Mouse (Mus musculus) kidney, adult 18-20 months (tissue): ENCODE measurements around the gene Gtf3c2.
"Not testable (repeated sequence)": the region's sequence is repeated elsewhere in the genome, so short reads cannot be mapped to it uniquely, and the experiment has no call there.

ENCODE experiments used
- DNase-seq: peaks from one replicate; pipeline ENCODE4 v3.0.0; 2021

The Gtf3c2 gene

GRCm38 (mm10) chr5:31179766-31180630 lies at the start of gene Gtf3c2, which contains the start of gene Gm29609:
Gene Gtf3c2, minus strand, starts transcription at chr5:31180144.
Gene Gm29609, minus strand, starts transcription at chr5:31179911.
- DNase-seq: peak; percentile 96

- DNase-seq: no peak
These were observed 46.7 kb upstream of the Gtf3c2 start for GRCm38 (mm10) chr5:31226641-31227040.

GRCm38 (mm10) chr5:31222696-31223095 lies 42.8 kb upstream of the Gtf3c2 start:
- DNase-seq: no peak

GRCm38 (mm10) chr5:31221304-31221945 lies 41.5 kb upstream of the Gtf3c2 start:
- peak; percentile 13 for DNase-seq

GRCm38 (mm10) chr5:31220448-31221303 lies 40.7 kb upstream of the Gtf3c2 start, which contains the start of gene Ppm1g:
Gene Ppm1g, minus strand, starts transcription at chr5:31220687.
- DNase-seq: peak; percentile 98

DNA sequence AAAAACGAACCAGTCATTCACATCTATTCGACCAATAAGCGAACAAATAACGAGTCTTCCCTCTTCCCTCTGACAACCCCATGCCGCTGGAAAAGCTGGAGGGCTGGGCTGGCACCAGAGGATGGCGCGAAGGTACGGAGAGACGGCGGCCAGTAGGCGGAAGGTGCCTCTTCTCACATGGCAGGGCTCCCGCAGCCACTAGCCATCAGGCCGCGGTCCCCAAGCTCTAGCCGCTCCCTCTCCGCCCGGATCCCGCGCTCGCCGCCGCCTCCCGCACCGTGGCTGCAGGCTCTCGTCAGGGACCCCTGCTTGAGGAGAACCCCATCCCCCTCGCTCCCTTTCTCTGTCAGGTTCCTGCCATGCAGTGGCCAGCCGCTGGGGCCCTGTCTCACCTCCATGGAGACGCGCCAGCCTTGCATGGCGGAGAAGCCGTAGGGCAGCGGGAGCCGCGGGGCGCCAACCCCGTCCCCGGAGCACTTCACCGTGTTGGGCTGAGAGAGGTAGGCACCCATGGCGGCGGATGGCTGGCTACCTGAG lies 40.0 kb upstream of the Gtf3c2 start:
- no peak for DNase-seq

GRCm38 (mm10) chr5:31219474-31219873 lies 39.5 kb upstream of the Gtf3c2 start:
- no peak for DNase-seq

- DNase-seq: no peak
These were observed 39.1 kb upstream of the Gtf3c2 start for GRCm38 (mm10) chr5:31219070-31219469.

DNA sequence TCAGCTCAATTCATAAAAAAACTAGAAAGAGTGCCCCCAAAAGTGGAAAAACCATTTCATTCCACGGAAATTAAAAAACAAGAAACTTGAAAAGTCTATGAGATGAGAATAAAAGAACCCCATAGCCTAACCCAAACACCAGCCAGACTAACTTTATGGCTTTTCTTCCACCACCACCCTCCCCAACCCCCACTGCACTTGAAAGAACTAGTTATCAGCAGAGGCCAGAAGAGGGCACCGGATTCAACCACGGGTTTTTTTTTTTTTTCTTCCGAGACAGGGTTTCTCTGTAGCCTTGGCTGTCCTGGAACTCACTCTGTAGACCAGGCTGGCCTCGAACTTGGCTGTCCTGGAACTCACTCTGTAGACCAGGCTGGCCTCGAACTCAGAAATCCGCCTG lies 38.4 kb upstream of the Gtf3c2 start:
- no peak for DNase-seq

DNA sequence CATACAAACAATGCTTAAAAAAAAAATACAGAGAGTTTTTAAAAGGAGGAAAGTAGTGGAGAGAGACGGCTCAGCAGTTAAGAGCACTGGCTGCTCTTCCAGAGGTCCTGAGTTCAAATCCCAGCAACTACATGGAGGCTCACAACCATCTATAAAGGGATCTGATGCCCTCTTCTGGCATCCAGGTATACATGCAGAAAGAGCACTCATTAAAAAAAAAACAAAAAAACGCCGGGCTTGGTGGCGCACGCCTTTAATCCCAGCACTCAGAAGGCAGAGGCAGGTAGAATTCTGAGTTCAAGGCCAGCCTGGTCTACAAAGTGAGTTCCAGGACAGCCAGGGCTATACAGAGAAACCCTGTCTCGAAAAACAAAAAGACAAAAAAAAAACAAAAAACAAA lies 36.6 kb upstream of the Gtf3c2 start:
- DNase-seq: not testable (repeated sequence)

- no peak for DNase-seq
These were observed 24.5 kb upstream of the Gtf3c2 start for GRCm38 (mm10) chr5:31204421-31204820.

DNA sequence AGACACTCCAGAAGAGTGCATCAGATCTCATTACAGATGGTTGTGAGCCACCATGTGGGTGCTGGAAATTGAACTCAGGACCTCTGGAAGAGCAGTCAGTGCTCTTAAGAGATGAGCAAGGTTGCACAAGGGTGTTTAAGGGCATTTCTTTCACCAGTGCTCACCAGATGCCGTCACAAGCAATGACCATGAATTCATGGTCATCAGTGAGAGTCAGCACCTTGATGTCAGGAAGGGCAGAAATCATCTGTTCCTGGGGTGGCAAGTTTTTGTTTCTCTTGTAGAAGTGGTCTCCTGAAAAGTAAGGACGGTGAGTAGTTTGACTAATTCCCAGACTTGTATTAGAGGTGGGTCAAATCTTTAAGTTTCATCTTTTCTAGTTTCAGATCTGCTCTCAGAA lies 23.9 kb upstream of the Gtf3c2 start:
- DNase-seq: no peak

DNA sequence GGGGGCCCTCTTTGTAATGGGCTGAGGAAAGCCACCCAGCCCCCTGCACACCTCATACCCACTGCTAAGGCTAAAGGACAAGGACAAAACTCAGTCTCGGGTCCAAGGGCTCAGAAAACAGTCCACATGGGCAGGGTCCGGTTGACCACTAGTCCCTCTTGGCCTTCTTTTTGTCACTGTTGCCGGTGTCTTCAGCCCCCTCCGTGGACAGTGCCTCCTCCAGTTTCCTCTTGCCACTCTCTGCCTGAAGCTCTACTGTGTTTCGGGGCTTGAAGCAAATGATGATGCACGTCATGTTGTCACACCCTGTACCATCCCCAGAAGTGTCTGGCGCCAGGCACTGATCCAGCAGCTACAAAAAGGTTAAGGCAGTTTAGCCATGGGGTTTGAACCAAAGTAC lies 23.0 kb upstream of the Gtf3c2 start:
- DNase-seq: no peak

- DNase-seq: peak; percentile 94
These were observed 22.0 kb upstream of the Gtf3c2 start, which contains the start of gene Zfp513 for GRCm38 (mm10) chr5:31201742-31202590. Gene Zfp513, minus strand, starts transcription at chr5:31202303.

- DNase-seq: no peak
These were observed 21.2 kb upstream of the Gtf3c2 start for GRCm38 (mm10) chr5:31201042-31201741.

DNA sequence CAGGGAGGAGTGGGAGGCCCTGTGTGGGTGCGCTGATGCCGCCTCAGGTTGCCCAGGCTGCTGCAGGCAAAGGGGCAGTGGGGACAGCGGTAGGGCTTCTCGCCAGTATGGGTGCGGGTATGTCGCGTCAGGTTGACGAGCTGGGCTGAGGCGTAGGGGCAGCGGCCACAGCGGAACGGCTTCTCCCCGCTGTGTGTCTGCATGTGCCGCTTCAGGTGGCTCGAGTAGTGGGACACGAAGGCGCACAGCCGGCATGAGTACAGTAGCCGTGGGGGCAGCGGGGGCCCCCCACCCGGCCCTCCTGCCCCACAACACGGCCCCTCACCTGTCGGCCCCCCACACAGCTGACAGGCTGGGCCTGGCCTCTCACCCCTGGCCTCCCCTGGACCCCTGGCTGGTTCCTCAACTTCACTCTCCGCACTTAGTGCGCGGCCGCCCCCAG lies 20.4 kb upstream of the Gtf3c2 start:
- DNase-seq: no peak

DNA sequence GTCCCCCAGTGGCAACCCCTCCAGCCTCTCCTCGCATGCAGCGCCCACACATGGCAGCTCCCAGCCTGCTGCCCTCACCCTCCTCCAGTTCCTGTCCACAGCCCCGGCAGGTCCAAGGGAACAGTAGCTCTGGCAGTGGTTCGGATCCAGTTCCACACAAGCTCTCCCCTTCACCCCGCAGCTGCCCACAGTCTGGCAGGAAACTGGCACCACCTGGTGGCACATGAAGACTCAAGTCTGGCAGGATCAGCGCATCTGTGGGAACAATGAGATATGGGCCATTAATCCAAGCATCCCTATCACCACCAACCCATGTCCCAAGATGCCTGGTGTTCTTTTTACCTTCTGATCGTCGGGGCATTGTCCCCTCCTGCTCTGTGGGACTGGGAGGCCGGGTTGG lies 19.9 kb upstream of the Gtf3c2 start:
- no peak for DNase-seq

GRCm38 (mm10) chr5:31199321-31199892 lies 19.5 kb upstream of the Gtf3c2 start:
- DNase-seq: no peak

DNA sequence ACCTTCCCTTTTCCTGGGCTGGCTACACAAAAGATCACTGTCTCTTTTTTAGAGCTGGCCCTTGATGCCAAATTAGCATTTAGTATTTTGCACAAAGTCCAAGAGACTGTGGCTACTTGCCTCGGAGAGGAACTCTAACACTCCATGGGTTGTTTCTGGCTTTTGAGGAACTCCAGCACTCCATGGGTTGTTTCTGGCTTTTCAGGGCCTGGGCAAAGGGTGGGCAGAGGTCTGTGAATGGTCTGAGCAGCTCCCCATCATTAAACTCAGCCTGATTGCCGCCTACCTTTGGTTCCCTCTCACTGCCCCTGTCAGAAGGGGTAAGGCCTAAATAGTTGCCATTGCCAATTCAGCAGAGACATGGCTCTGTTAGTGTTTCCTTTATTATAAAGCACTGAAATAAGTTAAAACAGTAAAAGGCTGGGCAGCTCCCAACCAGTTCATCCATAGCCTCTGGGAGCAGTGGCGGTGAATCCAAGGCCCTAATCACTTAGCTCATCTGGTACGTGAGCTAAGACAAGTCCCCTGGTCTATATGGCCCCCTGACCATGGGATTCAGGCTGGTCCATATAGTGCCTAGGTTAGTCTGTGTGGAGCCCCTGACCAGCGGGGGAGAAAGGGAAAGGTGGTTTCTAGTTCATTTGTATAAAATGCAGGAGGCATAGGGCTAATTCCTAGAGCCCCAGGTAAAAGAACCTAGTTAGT lies 18.8 kb upstream of the Gtf3c2 start:
- DNase-seq: no peak

DNA sequence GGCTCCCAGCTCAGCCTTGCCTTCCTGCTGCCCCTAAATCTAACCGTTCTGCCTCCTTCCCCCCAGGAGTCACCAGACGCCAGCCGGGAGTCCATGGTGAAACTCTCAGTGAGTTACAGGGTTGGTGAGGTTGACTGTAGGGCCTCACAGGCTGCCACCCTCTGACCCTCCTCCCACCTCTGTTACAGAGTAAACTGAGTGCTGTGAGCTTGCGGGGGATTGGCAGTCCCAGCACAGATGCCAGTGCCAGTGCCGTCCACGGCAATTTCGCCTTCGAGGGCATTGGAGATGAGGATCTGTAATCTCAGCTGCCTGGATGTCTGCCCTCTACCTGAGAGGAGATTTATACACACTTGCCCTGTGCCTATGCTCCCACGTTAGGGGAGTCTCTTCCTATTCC lies 18.2 kb upstream of the Gtf3c2 start:
- DNase-seq: no peak
